Mouse (Mus musculus) heart, embryonic 12.5 days (tissue): ENCODE measurements around the gene Pgs1. TPM values are rescaled to one million over a fixed set of nuclear protein-coding genes. Genes with fewer than 3 reads are reported as not detected.

Source experiments
- ATAC-seq: fragments of 200-750 bp; cut with Nextera tagmentation; 2 replicates; pipeline ENCODE4 v1.8.0; 2017; ENCODE audit warnings: moderate TSS enrichment, moderate library complexity; ENCODE audit not compliant: insufficient number of reproducible peaks, low FRiP score
- H3K27ac ChIP-seq: fragments of 300-500 bp; sonication (generic); 2 replicates; pipeline ENCODE4 v1.5.1; 2016; ENCODE audit warnings: mild to moderate bottlenecking, moderate library complexity; ENCODE audit not compliant: poor library complexity, severe bottlenecking
- H3K27me3 ChIP-seq: fragments of 300-500 bp; sonication (generic); replicated peaks from 2 replicates; pipeline ENCODE4 v1.6.1; 2016; ENCODE audit warnings: mild to moderate bottlenecking, moderate library complexity
- H3K36me3 ChIP-seq: fragments of 300-500 bp; sonication (generic); 2 replicates; pipeline ENCODE4 v1.6.1; 2016; ENCODE audit warnings: mild to moderate bottlenecking, moderate library complexity
- H3K4me1 ChIP-seq: fragments of 300-500 bp; sonication (generic); replicated peaks from 2 replicates; pipeline ENCODE4 v1.6.1; 2016; ENCODE audit warnings: mild to moderate bottlenecking
- H3K4me2 ChIP-seq: fragments of 300-500 bp; sonication (generic); 2 replicates; pipeline ENCODE4 v1.6.1; 2016; ENCODE audit warnings: mild to moderate bottlenecking, moderate library complexity
- H3K4me3 ChIP-seq: fragments of 300-500 bp; sonication (generic); 2 replicates; pipeline ENCODE4 v1.5.1; 2016; ENCODE audit warnings: mild to moderate bottlenecking
- H3K9ac ChIP-seq: fragments of 300-500 bp; sonication (generic); 2 replicates; pipeline ENCODE4 v1.6.1; 2016; ENCODE audit warnings: mild to moderate bottlenecking, moderate library complexity
- H3K9me3 ChIP-seq: fragments of 300-500 bp; sonication (generic); replicated peaks from 2 replicates; pipeline ENCODE4 v1.6.1; 2016; ENCODE audit warnings: mild to moderate bottlenecking, moderate library complexity
- WGBS: fragments of 180-500 bp; shearing (Covaris S2); methylation state at CpG from one replicate; pipeline ENCODE4 v1.1.7; 2016; 5-methylcytosine and 5-hydroxymethylcytosine counted together
- polyA plus RNA-seq: library from polyadenylated mRNA; unstranded; fragments of >200 nt; fragmentation: Nextera tagmentation; extraction: Ambion mirVana; gene quantifications from 2 replicates; pipeline ENCODE4 v1.2.1, GENCODE M21; 2016

Pgs1 gene
- polyA plus RNA-seq, 1 experiment from 2014 or later: 28.9 TPM

DNA sequence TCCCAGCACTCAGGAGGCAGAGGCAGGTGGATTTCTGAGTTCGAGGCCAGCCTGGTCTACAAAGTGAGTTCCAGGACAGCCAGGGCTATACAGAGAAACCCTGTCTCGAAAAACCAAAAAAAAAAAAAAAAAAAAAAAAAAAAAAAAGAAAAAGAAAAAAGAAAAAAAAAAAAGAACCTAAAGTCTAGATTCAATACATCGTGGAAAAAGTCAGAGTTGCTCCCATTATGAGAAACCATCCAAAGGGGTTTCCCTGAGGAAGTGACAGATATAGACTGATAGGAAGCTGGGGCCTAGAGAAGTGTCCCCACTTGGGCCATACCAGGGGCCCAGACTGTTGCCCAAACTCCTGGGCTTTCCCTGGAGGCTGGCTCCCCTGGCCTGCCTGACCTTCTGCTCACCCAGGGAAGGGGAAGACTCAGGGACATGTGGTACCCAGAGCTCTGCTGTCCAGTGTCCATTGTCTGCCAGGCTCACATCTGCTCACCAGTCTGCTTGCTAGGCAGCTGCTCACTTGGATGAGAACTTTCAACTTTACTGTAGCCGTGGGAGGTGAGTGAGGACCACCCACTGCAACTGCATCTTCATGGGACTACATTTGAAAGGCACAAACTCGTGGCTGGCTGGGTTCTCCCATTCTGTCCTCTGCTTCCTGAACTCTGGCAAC, 8.3 kb upstream of the Pgs1 start:
- Histone ChIP-seq H3K4me3 (no peak overlapping the region), H3K9me3 (no peaks in the 10 kb centered on the region), H3K4me2 (no peak overlapping the region), H3K27me3 (peaks cover 7% of the 10 kb centered on the region), H3K9ac (no peak overlapping the region), H3K4me1 (peaks cover 33% of the 10 kb centered on the region), H3K27ac (no peak overlapping the region), H3K36me3 (no peaks in the 10 kb centered on the region)
- 69% methylated on average over 5 of the region's 5 CpGs for WGBS
- no peak for ATAC-seq

GRCm38 (mm10) chr11:117979388-117979787, 6.7 kb upstream of the Pgs1 start:
- no peaks in the 10 kb centered on the region for H3K9me3 ChIP-seq
- H3K4me2 ChIP-seq: no peak overlapping the region
- ATAC-seq: no peak
- H3K4me1 ChIP-seq: peaks cover 21% of the 10 kb centered on the region
- H3K36me3 ChIP-seq: no peaks in the 10 kb centered on the region
- H3K27me3 ChIP-seq: peaks cover 4% of the 10 kb centered on the region
- WGBS: 49% methylated on average over 7 of the region's 7 CpGs
- no peak overlapping the region for H3K27ac ChIP-seq
- no peak overlapping the region for H3K9ac ChIP-seq
- H3K4me3 ChIP-seq: no peak overlapping the region

GRCm38 (mm10) chr11:117982426-117982825, 3.7 kb upstream of the Pgs1 start:
- H3K36me3 ChIP-seq: no peaks in the 10 kb centered on the region
- no peaks in the 10 kb centered on the region for H3K9me3 ChIP-seq
- H3K4me2 ChIP-seq: no peak overlapping the region
- ATAC-seq: no peak
- WGBS: 34% methylated on average over 5 of the region's 5 CpGs
- H3K9ac ChIP-seq: no peak overlapping the region
- H3K4me3 ChIP-seq: no peak overlapping the region
- peaks cover 7% of the 10 kb centered on the region for H3K4me1 ChIP-seq
- no peaks in the 10 kb centered on the region for H3K27me3 ChIP-seq
- no peak overlapping the region for H3K27ac ChIP-seq

GRCm38 (mm10) chr11:117983770-117984169, 2.3 kb upstream of the Pgs1 start:
- no peak overlapping the region for H3K27ac ChIP-seq
- no peak for ATAC-seq
- H3K9me3 ChIP-seq: no peaks in the 10 kb centered on the region
- WGBS: 51% methylated on average over 7 of the region's 7 CpGs
- no peak overlapping the region for H3K4me3 ChIP-seq
- H3K36me3 ChIP-seq: no peaks in the 10 kb centered on the region
- H3K4me2 ChIP-seq: no peak overlapping the region
- no peaks in the 10 kb centered on the region for H3K27me3 ChIP-seq
- H3K4me1 ChIP-seq: peaks cover 17% of the 10 kb centered on the region
- H3K9ac ChIP-seq: no peak overlapping the region

- Histone ChIP-seq H3K9me3 (no peaks in the 10 kb centered on the region), H3K36me3 (no peaks in the 10 kb centered on the region), H3K9ac (peak overlapping the region; percentile 96), H3K27me3 (no peaks in the 10 kb centered on the region), H3K4me1 (peaks cover 45% of the 10 kb centered on the region), H3K4me2 (peak overlapping the region; percentile 92), H3K27ac (peak overlapping the region; percentile 63), H3K4me3 (peak overlapping the region; percentile 100)
- peak; percentile 78 for ATAC-seq
- under 1% methylated on average over 32 of the region's 32 CpGs for WGBS
Measured at GRCm38 (mm10) chr11:117987032-117987451, 950 bp downstream of the Pgs1 start.

DNA sequence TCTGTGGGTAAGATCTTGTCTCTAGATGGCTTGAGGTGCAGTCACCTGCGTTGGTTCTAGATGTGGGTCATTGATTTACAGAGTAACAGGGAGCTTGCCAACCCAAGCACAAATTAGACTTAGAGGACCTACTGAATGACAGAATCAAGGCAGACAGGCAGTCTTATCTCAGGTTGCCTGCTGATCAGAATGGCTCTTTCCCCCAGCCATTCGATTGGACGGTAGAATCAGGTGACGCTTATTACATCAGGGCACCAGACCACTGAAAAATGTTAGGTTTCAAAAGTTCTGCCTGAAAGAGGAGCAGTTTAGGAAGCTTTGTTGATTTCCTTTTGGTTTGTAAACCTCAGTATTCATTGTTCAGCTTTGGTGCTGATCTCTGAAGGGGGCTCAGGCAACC, 1.9 kb downstream of the Pgs1 start:
- 64% methylated on average over 4 of the region's 4 CpGs for WGBS
- H3K4me1 ChIP-seq: peaks cover 54% of the 10 kb centered on the region
- H3K9me3 ChIP-seq: no peaks in the 10 kb centered on the region

GRCm38 (mm10) chr11:117989241-117989640, 3.1 kb downstream of the Pgs1 start:
- H3K4me3 ChIP-seq: no peak overlapping the region
- no peaks in the 10 kb centered on the region for H3K27me3 ChIP-seq
- no peak for ATAC-seq
- WGBS: 89% methylated on average over 4 of the region's 4 CpGs
- peaks cover 67% of the 10 kb centered on the region for H3K4me1 ChIP-seq
- no peak overlapping the region for H3K4me2 ChIP-seq
- H3K27ac ChIP-seq: no peak overlapping the region
- H3K9me3 ChIP-seq: no peaks in the 10 kb centered on the region
- no peak overlapping the region for H3K9ac ChIP-seq
- no peaks in the 10 kb centered on the region for H3K36me3 ChIP-seq

More for the DNA sequence above, 1.9 kb downstream of the Pgs1 start:
- Histone ChIP-seq H3K27me3 (no peaks in the 10 kb centered on the region), H3K36me3 (no peaks in the 10 kb centered on the region), H3K27ac (no peak overlapping the region), H3K4me2 (peak overlapping the region; percentile 92), H3K4me3 (peak overlapping the region; percentile 100), H3K9ac (peak overlapping the region; percentile 96)
- no peak for ATAC-seq

DNA sequence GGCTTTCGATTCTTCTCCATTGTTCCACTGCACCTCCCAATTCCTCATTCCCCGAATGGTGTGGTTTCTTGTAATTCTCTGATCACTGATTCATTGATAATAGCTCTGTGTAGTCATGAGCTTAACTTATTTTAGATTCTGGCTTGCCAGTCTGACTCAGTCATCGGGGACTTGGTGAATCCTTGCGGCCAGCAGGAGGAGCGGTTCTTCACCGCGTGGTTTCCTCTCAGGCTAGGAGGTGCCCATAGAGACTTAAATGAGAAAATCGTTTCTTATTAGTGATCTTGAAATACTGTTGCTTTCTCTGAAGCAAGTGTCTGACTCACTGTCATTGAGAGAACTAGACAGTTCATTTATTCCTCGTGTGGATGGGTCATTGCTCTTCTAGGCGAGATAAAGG, 3.8 kb downstream of the Pgs1 start:
- Histone ChIP-seq H3K4me1 (peaks cover 74% of the 10 kb centered on the region), H3K9me3 (no peaks in the 10 kb centered on the region), H3K4me2 (no peak overlapping the region), H3K9ac (no peak overlapping the region), H3K36me3 (no peaks in the 10 kb centered on the region), H3K27ac (peak overlapping the region; percentile 12; the same call in 1 of the 2 replicates), H3K27me3 (no peaks in the 10 kb centered on the region), H3K4me3 (no peak overlapping the region)
- 39% methylated on average over 10 of the region's 10 CpGs for WGBS
- ATAC-seq: no peak

- Histone ChIP-seq H3K4me2 (no peak overlapping the region), H3K36me3 (no peaks in the 10 kb centered on the region), H3K9me3 (no peaks in the 10 kb centered on the region), H3K4me3 (no peak overlapping the region), H3K27me3 (no peaks in the 10 kb centered on the region), H3K27ac (no peak overlapping the region), H3K4me1 (peaks cover 83% of the 10 kb centered on the region), H3K9ac (no peak overlapping the region)
- ATAC-seq: no peak
- WGBS: 54% methylated on average over 9 of the region's 9 CpGs
Measured at GRCm38 (mm10) chr11:117991502-117992470, 5.7 kb downstream of the Pgs1 start.

- Histone ChIP-seq H3K4me3 (no peak overlapping the region), H3K27me3 (no peaks in the 10 kb centered on the region), H3K9me3 (no peaks in the 10 kb centered on the region), H3K9ac (peak overlapping the region; percentile 21; the same call in 1 of the 2 replicates), H3K4me1 (peaks cover 75% of the 10 kb centered on the region), H3K36me3 (peaks cover 3% of the 10 kb centered on the region; the same call in 1 of the 2 replicates), H3K4me2 (no peak overlapping the region), H3K27ac (peak overlapping the region; percentile 71)
- WGBS: 67% methylated on average over 14 of the region's 14 CpGs
- no peak for ATAC-seq
Measured at GRCm38 (mm10) chr11:117993190-117994175, 7.4 kb downstream of the Pgs1 start.
